Mouse (Mus musculus) cerebral cortex, adult 2 months (tissue): ENCODE results near the gene Sepsecs.

Experiments
- WGBS: fragments of 180-500 bp; shearing (Covaris S2); methylation state at CpG from one replicate; pipeline ENCODE4 v1.1.7; 2018; 5-methylcytosine and 5-hydroxymethylcytosine counted together

The Sepsecs gene

DNA sequence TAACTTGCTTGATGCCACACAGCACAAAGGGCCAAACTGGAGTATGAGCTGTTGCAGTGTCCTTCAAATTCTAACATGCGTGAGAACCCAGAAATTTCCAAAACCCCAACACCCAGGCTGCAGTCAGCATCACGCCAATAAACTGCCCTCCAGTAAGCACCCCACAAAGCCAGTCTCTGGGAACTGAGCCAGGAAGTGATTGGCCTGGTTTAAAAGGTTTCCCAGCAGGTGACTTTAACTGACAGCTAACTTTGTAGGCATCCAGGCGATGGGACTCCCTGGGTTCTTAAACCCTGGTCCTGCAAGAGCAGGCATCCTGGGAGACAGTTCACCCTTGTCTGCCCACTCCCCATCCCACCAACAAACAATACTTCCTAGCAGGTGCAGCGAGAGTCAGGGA lies 59.2 kb downstream of the Sepsecs start:
- WGBS = 69% methylated on average over 4 of the region's 4 CpGs

DNA sequence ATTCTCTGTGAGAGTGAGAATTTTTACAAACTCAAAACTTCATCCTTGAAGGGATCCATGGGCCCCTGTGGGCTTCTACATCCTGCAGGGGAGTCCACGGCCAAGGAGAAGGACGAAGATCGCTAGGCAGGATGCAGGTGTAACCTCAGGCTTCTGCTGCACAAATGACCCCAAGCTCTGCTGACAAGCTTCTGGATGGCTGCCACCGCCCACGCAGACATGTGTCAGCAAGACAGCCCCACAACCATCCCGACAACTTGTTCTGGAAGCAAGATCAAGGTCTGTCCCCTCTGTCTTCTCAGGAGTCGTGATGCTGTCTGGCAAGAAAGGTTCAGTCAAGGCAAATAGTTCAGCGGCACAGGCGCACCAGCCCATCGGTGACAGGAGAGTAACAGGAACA lies 59.8 kb downstream of the Sepsecs start:
- 62% methylated on average over 10 of the region's 10 CpGs for WGBS

DNA sequence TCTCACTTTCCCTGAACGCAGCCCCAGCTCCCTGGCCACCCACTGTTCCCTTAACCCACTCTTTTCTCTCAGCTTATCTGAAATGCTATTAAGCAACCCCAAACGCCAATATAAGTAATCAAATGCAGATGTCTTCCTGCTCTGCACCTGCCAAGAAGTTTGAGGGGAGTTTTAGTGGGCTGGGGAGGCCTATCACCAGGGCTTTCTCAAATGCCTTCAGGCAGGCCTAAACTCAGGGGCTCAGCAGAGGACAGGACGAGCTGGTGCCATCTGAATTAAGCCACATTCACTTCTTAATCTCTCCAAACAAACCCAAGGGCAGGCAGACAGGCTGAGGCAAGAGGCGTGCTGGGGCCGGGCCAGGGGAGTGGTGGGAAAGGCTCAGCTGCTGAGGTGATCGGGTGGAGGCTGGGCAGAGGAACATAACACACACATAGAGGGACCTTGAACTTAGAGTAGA lies 64.9 kb downstream of the Sepsecs start:
- 78% methylated on average over 6 of the region's 6 CpGs for WGBS

DNA sequence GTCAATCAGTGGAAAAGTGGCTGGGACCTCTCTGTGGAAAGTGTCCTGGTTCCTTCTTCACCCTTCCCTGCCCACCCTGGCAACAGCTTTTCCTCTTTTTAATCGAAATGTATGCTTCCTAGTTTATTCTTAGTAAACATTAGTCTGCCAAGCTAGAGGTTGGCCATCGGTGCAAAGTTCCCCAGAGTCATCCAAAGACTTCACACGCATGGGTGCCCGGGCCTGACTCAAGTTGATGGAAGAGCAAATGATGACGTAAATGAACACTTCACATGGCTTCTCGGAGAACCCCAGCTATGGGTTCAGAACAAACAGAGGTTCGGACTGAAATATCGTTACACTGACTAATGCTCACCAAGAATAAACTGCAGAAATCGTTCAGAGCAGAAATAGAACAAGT lies 78.9 kb downstream of the Sepsecs start:
- 74% methylated on average over 9 of the region's 9 CpGs for WGBS
